Mouse (Mus musculus) lung, adult 2 months (tissue): ENCODE measurements around the gene Ppp6r2. TPM values are rescaled to one million over a fixed set of nuclear protein-coding genes. Genes with fewer than 3 reads are reported as not detected.

Experiments used
- DNase-seq: peaks from one replicate; pipeline ENCODE4 v3.0.0; 2022
- H3K4me1 ChIP-seq: fragments of 200-500 bp; 2 replicates; pipeline ENCODE4 v1.6.1; 2011; ENCODE audit warnings: low read length; ENCODE audit not compliant: control insufficient read depth, insufficient read depth
- H3K4me3 ChIP-seq: fragments of 200-500 bp; replicated peaks from 2 replicates; pipeline ENCODE3; 2011; ENCODE audit warnings: low read depth, mild to moderate bottlenecking, control low read depth, low read length; ENCODE audit errors: extremely low read depth
- CTCF ChIP-seq: fragments of 200-500 bp; IDR thresholded peaks from 2 replicates; pipeline ENCODE4 v1.5.1; 2011; ENCODE audit warnings: mild to moderate bottlenecking, low read length, control low read depth; ENCODE audit not compliant: insufficient read depth
- POLR2A ChIP-seq: fragments of 200-500 bp; IDR thresholded peaks from 2 replicates; pipeline ENCODE4 v1.6.1; 2011; ENCODE audit warnings: low read depth, mild to moderate bottlenecking, control low read depth, low read length, borderline replicate concordance; ENCODE audit errors: extremely low read depth
- WGBS: fragments of 180-500 bp; shearing (Covaris S2); methylation state at CpG from one replicate; pipeline ENCODE4 v1.1.7; 2018; 5-methylcytosine and 5-hydroxymethylcytosine counted together
- polyA plus RNA-seq: library from polyadenylated mRNA; depleted of rRNA; stranded (reverse); fragments of >200 nt; gene quantifications from 2 replicates; pipeline ENCODE4 v1.2.3, GENCODE M21; 2012

Gene Ppp6r2
- polyA plus RNA-seq, 1 experiment = 153 TPM

GRCm38 (mm10) chr15:89239751-89240392 lies 28.5 kb downstream of the Ppp6r2 start:
- TF ChIP-seq POLR2A = no peak
- no peak for TF ChIP-seq CTCF
- DNase-seq = no peak
- no peak overlapping the region for H3K4me3 ChIP-seq

GRCm38 (mm10) chr15:89241025-89241424 lies 29.7 kb downstream of the Ppp6r2 start:
- no peak for DNase-seq
- WGBS = 60% methylated on average over 2 of the region's 2 CpGs
- no peak overlapping the region for H3K4me3 ChIP-seq
- TF ChIP-seq POLR2A = no peak
- no peak for TF ChIP-seq CTCF
- no peaks in the 10 kb centered on the region; the same call in none of the 2 replicates for H3K4me1 ChIP-seq

More at GRCm38 (mm10) chr15:89239751-89240392, 28.5 kb downstream of the Ppp6r2 start:
- H3K4me1 ChIP-seq = no peaks in the 10 kb centered on the region; the same call in none of the 2 replicates
- 33% methylated on average over 3 of the region's 3 CpGs for WGBS

GRCm38 (mm10) chr15:89249063-89249462 lies 37.7 kb downstream of the Ppp6r2 start:
- DNase-seq = no peak
- H3K4me1 ChIP-seq = no peaks in the 10 kb centered on the region
- TF ChIP-seq POLR2A = no peak
- no peak for TF ChIP-seq CTCF
- H3K4me3 ChIP-seq = no peak overlapping the region
- 79% methylated on average over 6 of the region's 6 CpGs for WGBS

- Histone ChIP-seq H3K4me3 (no peak overlapping the region), H3K4me1 (no peaks in the 10 kb centered on the region)
- 89% methylated on average over 4 of the region's 4 CpGs for WGBS
- no peak for TF ChIP-seq POLR2A
- no peak for TF ChIP-seq CTCF
- DNase-seq = no peak
Observed at GRCm38 (mm10) chr15:89255330-89255729, 44.0 kb downstream of the Ppp6r2 start.

GRCm38 (mm10) chr15:89258997-89259396 lies 47.6 kb downstream of the Ppp6r2 start:
- WGBS = 95% methylated on average over 5 of the region's 5 CpGs
- DNase-seq = no peak
- no peak for TF ChIP-seq POLR2A
- no peak for TF ChIP-seq CTCF
- Histone ChIP-seq H3K4me3 (no peak overlapping the region), H3K4me1 (no peaks in the 10 kb centered on the region)

- no peaks in the 10 kb centered on the region for H3K4me1 ChIP-seq
- 61% methylated on average over 5 of the region's 5 CpGs for whole genome bisulfite sequencing
- TF ChIP-seq CTCF (no peak), POLR2A (no peak)
- no peak for DNase-seq
- H3K4me3 ChIP-seq = no peak overlapping the region
Observed at GRCm38 (mm10) chr15:89264485-89264884, 53.1 kb downstream of the Ppp6r2 start.

GRCm38 (mm10) chr15:89275497-89275896 lies 64.1 kb downstream of the Ppp6r2 start:
- TF ChIP-seq CTCF = no peak
- Histone ChIP-seq H3K4me3 (no peak overlapping the region), H3K4me1 (no peaks in the 10 kb centered on the region)
- WGBS = 86% methylated on average over 3 of the region's 3 CpGs
- DNase-seq = no peak

GRCm38 (mm10) chr15:89277366-89277765 lies 66.0 kb downstream of the Ppp6r2 start:
- Histone ChIP-seq H3K4me1 (no peaks in the 10 kb centered on the region), H3K4me3 (no peak overlapping the region)
- 95% methylated on average over 4 of the region's 4 CpGs for WGBS
- DNase-seq = no peak
- TF ChIP-seq POLR2A = no peak
- no peak for TF ChIP-seq CTCF

- TF ChIP-seq POLR2A (no peak), CTCF (no peak)
- Histone ChIP-seq H3K4me3 (no peak overlapping the region), H3K4me1 (no peaks in the 10 kb centered on the region)
- no peak for DNase-seq
- WGBS = 83% methylated on average over 6 of the region's 6 CpGs
Observed at GRCm38 (mm10) chr15:89282546-89282945, 71.2 kb downstream of the Ppp6r2 start.

- TF ChIP-seq POLR2A = no peak
- TF ChIP-seq CTCF = no peak
- no peak for DNase-seq
- 82% methylated on average over 2 of the region's 2 CpGs for WGBS
- H3K4me1 ChIP-seq = no peaks in the 10 kb centered on the region
- no peak overlapping the region for H3K4me3 ChIP-seq
Observed at GRCm38 (mm10) chr15:89284094-89284493, 72.7 kb downstream of the Ppp6r2 start.

- Histone ChIP-seq H3K4me1 (no peaks in the 10 kb centered on the region), H3K4me3 (no peak overlapping the region)
- TF ChIP-seq POLR2A = no peak
- TF ChIP-seq CTCF = no peak
- DNase-seq = no peak
Observed at GRCm38 (mm10) chr15:89285004-89285403, 73.7 kb downstream of the Ppp6r2 start.

- DNase-seq = no peak
- no peaks in the 10 kb centered on the region for H3K4me1 ChIP-seq
- 92% methylated on average over 5 of the region's 5 CpGs for WGBS
- no peak overlapping the region for H3K4me3 ChIP-seq
- TF ChIP-seq CTCF = no peak
- TF ChIP-seq POLR2A = no peak
Observed at GRCm38 (mm10) chr15:89285478-89285877, 74.1 kb downstream of the Ppp6r2 start.
